Mouse (Mus musculus): Measurements from ENCODE around the gene Stxbp6.

The Stxbp6 gene

GRCm38 (mm10) chr12:44906001-44906400 lies 168.5 kb downstream of the Stxbp6 start:
- DNase-seq = no peak

GRCm38 (mm10) chr12:44903205-44903732 lies 171.2 kb downstream of the Stxbp6 start:
- no peak for DNase-seq

GRCm38 (mm10) chr12:44899173-44899870 lies 175.2 kb downstream of the Stxbp6 start:
- no peak for DNase-seq

GRCm38 (mm10) chr12:44896460-44896859 lies 178.0 kb downstream of the Stxbp6 start:
- DNase-seq = no peak

GRCm38 (mm10) chr12:44889677-44890393 lies 184.7 kb downstream of the Stxbp6 start:
- no peak for DNase-seq

GRCm38 (mm10) chr12:44886826-44887225 lies 187.7 kb downstream of the Stxbp6 start:
- DNase-seq = no peak

GRCm38 (mm10) chr12:44872697-44873096 lies 201.8 kb downstream of the Stxbp6 start:
- no peak for DNase-seq

GRCm38 (mm10) chr12:44865442-44865841 lies 209.1 kb downstream of the Stxbp6 start:
- DNase-seq = no peak

- DNase-seq = no peak
Measured at GRCm38 (mm10) chr12:44859454-44859853, 215.1 kb downstream of the Stxbp6 start.

- no peak for DNase-seq
Measured at GRCm38 (mm10) chr12:44858110-44858885, 216.2 kb downstream of the Stxbp6 start.

GRCm38 (mm10) chr12:44852024-44852423 lies 222.5 kb downstream of the Stxbp6 start:
- no peak for DNase-seq

GRCm38 (mm10) chr12:44850516-44850915 lies 224.0 kb downstream of the Stxbp6 start:
- no peak for DNase-seq

GRCm38 (mm10) chr12:44848483-44849221 lies 225.9 kb downstream of the Stxbp6 start:
- no peak for DNase-seq

- DNase-seq = no peak
Measured at GRCm38 (mm10) chr12:44840585-44840984, 233.9 kb downstream of the Stxbp6 start.

- DNase-seq = no peak
Measured at GRCm38 (mm10) chr12:44839594-44840373, 234.7 kb downstream of the Stxbp6 start.

GRCm38 (mm10) chr12:44835879-44836467 lies 238.5 kb downstream of the Stxbp6 start:
- no peak for DNase-seq

GRCm38 (mm10) chr12:44811895-44812294 lies 262.6 kb downstream of the Stxbp6 start:
- DNase-seq = no peak

- DNase-seq = no peak
Measured at GRCm38 (mm10) chr12:44804213-44804612, 270.3 kb downstream of the Stxbp6 start.
